Mouse (Mus musculus): ENCODE measurements around the gene Rbfox1.

- no peak for TF ChIP-seq CTCF (IDR thresholded peaks at IDR 0.05; ENCODE audit: low read depth, low read length)
- TF ChIP-seq POLR2A (IDR thresholded peaks at IDR 0.05; ENCODE audit: borderline replicate concordance, low read depth, low read length): no peak
These were observed 1279.1 kb downstream of the Rbfox1 start for GRCm38 (mm10) chr16:7164153-7164737.

Data from bone marrow macrophage, adult 2 months (primary cell).